Mouse (Mus musculus) left cerebral cortex, adult 2 months (tissue): ENCODE measurements around the gene Rab21. TPM values are rescaled to one million over a fixed set of nuclear protein-coding genes. Genes with fewer than 3 reads are reported as not detected.

ENCODE experiments used
- DNase-seq, 2 experiments: peaks; one replicate each; pipeline ENCODE4 v3.0.0; 2021 to 2022; ENCODE audit warnings: low spot score in 2 of 2, mixed read lengths in 1 of 2; ENCODE audit errors: extremely low spot score in 1 of 2
- H3K27ac ChIP-seq: fragments of 200-600 bp; 2 replicates; pipeline ENCODE4 v1.8.1; 2022
- H3K4me3 ChIP-seq: fragments of 200-600 bp; 2 replicates; pipeline ENCODE4 v1.8.1; 2022
- CTCF ChIP-seq: fragments of 200-600 bp; IDR thresholded peaks from 2 replicates; pipeline ENCODE4 v1.8.1; 2022; ENCODE audit warnings: antibody characterized with exemption, mild to moderate bottlenecking, moderate library complexity
- intact Hi-C: fragments of 180-260 bp; cut with DNase I; formaldehyde crosslinking; loops from one replicate; pipeline ENCODE4 v1.15.1; 2025
- total RNA-seq, 2 experiments: library from RNA; stranded (reverse); gene quantifications; 2 replicates each; pipeline ENCODE4 v1.2.3; 2021

The Rab21 gene
- total RNA-seq, 2 experiments from 2014 or later: 53.1 to 57.6 TPM

DNA sequence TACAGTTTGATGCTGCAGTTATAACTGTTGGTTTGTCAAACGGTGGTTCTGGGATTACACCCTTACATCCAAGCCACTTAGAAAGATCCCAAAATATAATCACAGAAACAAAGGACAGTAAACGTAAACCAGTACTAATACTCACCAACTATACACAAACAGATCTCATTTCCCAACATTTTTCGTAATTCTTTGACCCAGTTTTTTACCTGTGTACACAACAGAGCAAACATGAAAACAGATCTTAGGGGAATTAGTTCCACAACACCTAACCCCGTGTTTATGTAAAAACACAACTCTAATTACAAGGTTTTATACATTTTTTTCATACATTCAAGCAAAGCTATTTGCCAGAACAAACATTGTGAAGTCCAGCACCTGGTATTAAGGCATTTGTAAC, 16.7 kb downstream of the Rab21 start:
- no peak for TF ChIP-seq CTCF
- Histone ChIP-seq H3K27ac (no peak overlapping the region), H3K4me3 (no peak overlapping the region)
- intact Hi-C loops: no loop called here
- no peak for DNase-seq

DNA sequence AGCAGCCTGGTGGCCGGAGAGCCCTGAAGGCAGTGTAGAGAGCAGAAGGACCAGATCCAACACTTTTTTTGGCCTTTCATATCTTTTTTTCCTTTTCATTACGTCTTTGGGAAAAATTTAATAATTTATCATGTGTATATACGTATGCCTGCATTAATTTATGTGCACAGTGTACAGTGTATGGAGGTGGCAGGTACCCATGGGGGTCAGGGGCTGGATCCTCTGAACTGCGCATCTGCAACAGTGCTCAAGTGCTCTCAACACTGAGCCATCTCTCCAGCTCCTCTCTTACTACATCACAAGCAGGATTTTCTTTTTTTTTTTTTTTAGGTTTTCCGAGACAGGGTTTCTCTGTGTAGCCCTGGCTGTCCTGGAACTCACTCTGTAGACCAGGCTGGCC, 17.8 kb downstream of the Rab21 start:
- TF ChIP-seq CTCF: no peak
- intact Hi-C loops: no loop called here

DNA sequence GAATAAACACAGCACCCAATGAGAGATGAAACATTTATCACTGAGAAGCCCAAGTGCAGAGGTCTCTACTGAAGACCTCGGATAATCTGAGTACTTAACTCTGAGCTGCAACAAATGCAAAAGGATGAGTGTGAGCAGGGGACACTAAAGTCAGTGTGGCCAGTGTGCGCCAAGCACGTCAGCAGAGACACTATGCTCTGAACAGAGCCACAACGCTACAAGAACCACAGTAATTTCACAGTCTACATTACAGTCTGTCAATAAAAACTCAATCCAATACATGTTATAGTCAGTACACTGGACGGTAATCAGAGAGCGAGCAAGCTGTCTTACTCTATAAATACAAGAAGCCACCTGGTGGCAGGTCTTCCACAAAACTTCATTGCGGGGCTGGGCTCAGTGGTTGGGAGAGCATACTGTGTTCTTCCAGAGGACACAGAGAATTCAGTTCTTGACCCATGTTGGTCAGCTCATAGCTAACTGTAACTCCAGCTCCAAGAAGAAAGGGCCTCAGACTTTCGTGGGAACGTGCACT, 18.9 kb downstream of the Rab21 start:
- no peak for DNase-seq
- Histone ChIP-seq H3K4me3 (no peak overlapping the region), H3K27ac (no peak overlapping the region)
- TF ChIP-seq CTCF: no peak; the same call in 1 of the 2 replicates
- intact Hi-C loops: no loop called here

More for the DNA sequence above, 17.8 kb downstream of the Rab21 start:
- Histone ChIP-seq H3K4me3 (no peak overlapping the region), H3K27ac (no peak overlapping the region)
- no peak for DNase-seq

DNA sequence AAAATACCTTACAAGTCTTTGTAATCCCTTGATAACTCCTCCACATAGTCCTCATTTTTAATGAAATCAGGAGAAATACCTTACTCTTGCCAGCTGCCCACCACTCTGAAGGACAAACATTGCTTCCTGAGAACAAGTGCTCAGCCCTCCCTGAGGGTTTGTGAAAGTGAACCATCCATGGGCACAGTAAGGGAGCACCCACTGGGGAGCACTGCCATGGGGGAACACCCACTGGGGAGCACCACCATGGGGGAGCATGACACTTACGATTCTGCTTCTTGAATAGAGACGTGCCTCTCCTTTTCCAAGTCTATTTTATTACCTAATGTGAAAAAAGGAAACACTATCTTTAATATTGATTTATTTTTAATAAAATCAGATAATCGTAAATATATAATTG, 20.2 kb downstream of the Rab21 start:
- Histone ChIP-seq H3K4me3 (no peak overlapping the region), H3K27ac (no peak overlapping the region)
- TF ChIP-seq CTCF: no peak
- DNase-seq: no peak
- intact Hi-C loops: no loop called here

DNA sequence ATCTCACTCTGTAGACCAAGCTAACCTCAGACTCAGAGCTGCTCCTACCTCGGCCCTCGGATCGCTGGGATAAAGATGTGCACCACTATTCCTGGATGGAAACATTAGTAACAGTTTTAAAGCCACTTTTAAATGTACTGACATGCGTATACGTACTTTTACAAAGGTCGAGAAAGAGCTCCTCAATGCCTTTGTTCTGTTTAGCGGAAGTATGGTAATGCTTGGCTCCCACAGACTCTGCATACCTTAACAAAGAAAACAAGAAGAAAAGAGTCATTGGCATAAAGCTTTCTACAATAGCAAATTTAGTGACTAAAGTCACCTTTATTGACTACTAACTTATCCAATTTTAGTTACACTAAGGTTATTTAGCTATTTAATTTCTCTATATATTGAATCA, 20.7 kb downstream of the Rab21 start:
- Histone ChIP-seq H3K4me3 (no peak overlapping the region), H3K27ac (no peak overlapping the region)
- DNase-seq: no peak
- intact Hi-C loops: no loop called here
- no peak for TF ChIP-seq CTCF

DNA sequence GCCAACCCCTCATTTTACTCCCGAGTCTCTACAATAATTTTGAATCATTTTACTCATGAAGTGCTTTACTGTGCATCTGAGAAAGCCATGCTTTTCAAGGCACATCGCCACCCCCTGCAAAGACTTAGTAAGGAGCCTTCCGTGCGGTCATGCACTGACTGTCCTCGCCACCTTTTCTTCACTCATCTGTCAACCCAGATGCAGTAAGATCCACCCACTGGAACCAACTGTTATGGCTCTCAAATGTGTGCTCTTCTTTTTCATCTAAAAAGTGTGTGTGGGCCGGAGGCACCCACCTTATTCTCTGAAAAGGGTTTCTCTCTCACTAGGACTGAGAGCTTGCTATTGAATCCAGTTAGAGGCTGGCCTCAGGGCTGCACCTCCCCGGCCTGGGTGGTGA, 21.4 kb downstream of the Rab21 start:
- DNase-seq: no peak
- intact Hi-C loops: no loop called here
- no peak for TF ChIP-seq CTCF

DNA sequence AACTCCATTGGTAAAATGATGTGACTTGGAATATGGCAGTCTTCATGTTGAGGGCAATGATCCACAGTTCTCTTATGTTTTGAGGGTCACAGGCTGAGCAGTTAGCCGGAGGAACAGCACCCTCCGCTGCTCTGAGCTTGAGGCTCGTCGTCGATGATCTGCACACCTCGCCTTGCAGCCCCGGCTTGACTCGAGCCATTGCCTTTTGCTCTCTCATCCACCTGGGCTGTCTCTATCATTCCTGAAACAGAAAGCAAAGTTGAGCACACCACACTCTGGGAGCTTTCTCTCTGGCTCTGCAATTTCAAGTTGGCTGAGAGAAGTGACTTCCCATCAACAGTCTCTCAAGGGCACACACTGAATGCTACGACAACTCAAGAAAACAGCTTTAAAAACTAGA, 24.7 kb downstream of the Rab21 start:
- H3K27ac ChIP-seq: no peak overlapping the region
- intact Hi-C loops: no loop called here
- TF ChIP-seq CTCF: no peak
- H3K4me3 ChIP-seq: no peak overlapping the region
- DNase-seq: no peak

More for the DNA sequence above, 21.4 kb downstream of the Rab21 start:
- H3K27ac ChIP-seq: no peak overlapping the region
- H3K4me3 ChIP-seq: no peak overlapping the region

DNA sequence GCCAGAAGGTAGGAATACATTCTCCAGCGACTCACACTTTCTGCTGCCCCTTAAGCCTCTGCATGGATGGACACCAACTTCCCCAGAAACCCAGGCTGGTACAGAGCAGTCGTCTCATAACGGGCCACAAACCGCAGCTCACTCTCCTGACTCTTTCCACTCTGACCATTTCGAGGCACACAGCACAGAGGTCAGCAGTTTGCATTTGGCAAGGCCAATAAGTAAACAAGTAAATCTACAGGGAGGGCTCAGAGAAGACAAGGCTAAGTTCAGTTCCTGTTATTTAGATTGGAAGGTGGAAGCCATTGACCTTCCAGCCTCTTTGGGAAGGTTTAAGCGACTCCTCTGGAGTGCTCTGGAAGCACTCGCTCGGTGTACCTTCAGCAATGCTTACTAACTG, 26.5 kb downstream of the Rab21 start:
- TF ChIP-seq CTCF: no peak
- intact Hi-C loops: no loop called here
- DNase-seq: no peak
- H3K4me3 ChIP-seq: no peak overlapping the region
- H3K27ac ChIP-seq: no peak overlapping the region

DNA sequence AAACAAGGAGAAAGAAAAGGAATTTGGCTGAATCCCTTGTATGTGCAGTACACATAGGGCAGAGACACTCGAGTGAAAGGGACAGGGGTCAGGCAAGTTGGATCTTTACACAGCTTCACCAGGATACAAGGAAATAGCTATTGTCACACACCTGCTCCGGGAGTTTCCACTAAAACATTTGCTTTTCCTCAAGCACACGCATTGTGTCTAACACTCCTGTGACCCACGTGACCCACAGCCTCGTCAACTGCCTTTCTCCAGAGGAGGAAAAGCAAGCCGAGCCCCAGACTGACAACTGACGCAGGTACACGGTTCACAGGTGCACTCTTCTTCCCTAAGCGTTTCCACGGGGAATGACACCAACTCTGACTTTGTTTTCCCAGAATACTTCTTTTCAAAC, 31.2 kb downstream of the Rab21 start:
- no peak for DNase-seq
- intact Hi-C loops: no loop called here
- H3K4me3 ChIP-seq: no peak overlapping the region
- H3K27ac ChIP-seq: no peak overlapping the region
- no peak for TF ChIP-seq CTCF

DNA sequence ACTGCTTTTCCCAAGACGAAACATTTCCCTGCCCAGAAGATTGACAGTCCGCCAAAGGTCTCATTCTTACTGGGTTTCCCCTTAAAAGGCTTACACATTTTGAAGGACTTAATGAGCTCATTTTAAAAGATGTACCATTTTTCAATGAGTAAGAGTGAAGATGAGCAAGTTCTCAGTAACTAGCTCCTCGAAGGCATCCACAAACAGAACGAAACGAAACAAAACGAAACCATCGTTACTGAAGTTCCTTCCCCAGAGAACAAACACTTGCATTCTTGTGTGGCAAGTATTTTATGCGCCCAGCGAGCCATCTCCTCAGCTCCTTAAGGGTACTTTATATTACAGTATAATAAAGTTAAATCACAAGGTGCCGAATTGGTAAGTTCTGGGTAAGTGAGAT, 34.0 kb downstream of the Rab21 start:
- intact Hi-C loops: no loop called here
- no peak for TF ChIP-seq CTCF
- no peak for DNase-seq
- Histone ChIP-seq H3K4me3 (no peak overlapping the region), H3K27ac (no peak overlapping the region)

DNA sequence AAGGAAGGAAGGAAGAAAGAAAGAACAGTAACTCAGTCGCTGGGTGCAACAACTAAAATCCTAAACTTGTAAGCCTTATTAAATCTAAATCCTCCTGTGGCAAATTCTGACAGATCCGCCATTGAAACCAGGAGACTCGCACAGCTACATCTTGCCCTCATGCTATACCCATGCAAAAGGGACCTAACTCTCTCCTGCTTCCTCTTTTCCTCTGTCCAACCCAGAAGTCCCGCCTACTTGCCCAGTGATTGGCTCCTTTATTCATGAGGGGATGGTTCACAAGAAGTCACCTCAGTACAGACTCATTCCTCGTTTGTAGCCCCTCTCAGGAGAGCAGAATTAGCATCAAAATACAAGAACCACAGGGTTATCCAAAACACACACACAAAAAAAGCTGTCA, 43.7 kb downstream of the Rab21 start:
- DNase-seq: no peak
- no peak for TF ChIP-seq CTCF
- intact Hi-C loops: no loop called here
- Histone ChIP-seq H3K27ac (no peak overlapping the region), H3K4me3 (no peak overlapping the region)

DNA sequence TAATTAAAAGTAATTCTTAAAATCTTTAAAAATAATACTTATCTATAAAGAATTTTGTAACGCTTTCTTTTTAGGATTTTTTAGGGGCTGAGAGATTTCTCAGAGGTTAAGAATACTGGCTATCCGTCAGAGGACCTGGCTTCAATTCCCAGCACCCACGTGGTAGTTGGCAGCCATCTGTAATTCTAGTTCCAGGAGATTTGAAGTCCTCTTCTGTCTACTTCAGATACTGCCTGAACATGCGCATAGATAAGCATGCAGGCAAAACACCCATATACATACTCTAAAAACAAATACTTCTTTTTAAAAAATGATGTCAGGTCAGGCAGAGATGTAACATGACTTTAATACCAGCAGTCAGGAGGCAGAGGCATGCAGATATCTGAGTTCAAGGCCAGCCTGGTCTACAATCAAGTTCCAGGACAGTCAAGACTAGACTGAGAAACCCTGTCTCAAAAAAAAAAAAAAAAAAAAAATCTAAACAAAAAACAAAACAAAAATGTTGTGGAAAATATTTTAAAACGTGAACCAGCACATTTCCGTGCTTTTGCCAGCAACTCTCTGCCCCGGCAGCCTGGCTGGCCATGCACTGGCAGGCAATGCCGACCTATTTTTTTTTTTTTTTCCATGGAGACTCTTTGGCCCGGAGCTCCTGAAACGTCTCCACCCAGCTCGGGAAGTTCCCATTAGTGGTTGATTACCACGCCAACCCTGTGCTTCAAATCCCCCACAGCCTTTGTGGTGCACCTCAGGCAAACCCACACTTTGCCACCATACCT, 44.6 kb downstream of the Rab21 start:
- no peak for DNase-seq
- no peak overlapping the region for H3K27ac ChIP-seq
- no peak overlapping the region for H3K4me3 ChIP-seq
- TF ChIP-seq CTCF: no peak
- intact Hi-C loops: no loop called here
